Mouse (Mus musculus): ENCODE data around the gene Mrps7. TPM values are rescaled to one million over a fixed set of nuclear protein-coding genes. Genes with fewer than 3 reads are reported as not detected.

The Mrps7 gene
- 84.4 and 86.2 TPM in 2 replicates for polyA plus RNA-seq (2015; fragmentation: Nextera tagmentation; extraction: Ambion mirVana)

DNA sequence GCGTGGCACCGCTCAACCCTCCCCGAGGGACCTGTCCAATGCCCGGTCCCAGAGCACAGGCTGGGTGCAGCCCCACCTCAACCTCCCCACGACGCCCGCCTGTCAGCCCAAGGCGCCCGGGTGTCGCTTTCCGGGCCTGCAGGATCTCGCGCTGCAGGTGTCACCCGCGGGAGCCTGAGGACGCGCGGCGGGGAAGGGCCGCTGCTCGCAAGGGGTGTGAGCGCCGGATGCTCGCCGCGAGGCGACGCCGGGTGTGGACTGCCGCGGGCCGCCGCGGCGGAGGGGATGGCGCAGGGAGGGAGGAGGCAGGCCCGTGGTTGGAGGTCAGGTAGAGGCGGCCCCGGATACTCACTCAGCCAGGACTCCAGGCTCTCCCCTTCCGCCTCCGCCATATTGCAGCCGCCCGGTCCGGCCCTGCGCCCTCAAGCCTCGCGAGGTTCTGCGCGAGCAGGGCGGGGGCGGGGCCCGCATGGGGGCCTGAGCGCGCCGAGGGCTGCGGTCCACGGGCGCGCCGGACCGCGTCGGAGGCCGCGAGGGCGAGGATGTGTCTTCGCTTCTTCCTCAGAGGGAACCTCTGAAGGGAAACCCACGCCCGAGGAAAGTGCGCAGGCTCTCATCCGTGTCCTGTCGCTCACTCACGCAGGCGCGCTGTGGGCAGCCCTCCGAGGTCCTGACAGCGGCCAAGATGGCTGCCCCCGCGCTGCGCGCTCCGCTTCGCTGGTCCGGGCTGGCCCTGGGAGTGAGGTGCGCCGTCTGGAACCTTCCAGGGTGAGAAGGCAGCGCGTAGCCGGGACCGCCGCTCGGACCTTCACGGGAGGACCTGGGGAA, at the start of gene Mrps7, which contains the start of gene Gga3:
Mrps7 (plus strand) TSS at position 450 of the 828 bp plus-strand sequence.
Gga3 (minus strand) TSS at position 576 of the 828 bp plus-strand sequence.
- Histone ChIP-seq H3K9me3 (replicated peaks; ENCODE audit: control insufficient read depth, low read length) (no peaks in the 10 kb centered on the region), H3K4me1 (ENCODE audit: control insufficient read depth, insufficient read depth, low read length) (peaks cover 33% of the 10 kb centered on the region), H3K4me2 (ENCODE audit: low read depth, low read length) (peak within 1 kb of the TSS; percentile 93), H3K4me3 (ENCODE audit: low read length) (peak within 1 kb of the TSS; percentile 94), H3K27me3 (ENCODE audit: control insufficient read depth, insufficient read depth, low read length) (no peaks in the 10 kb centered on the region), H3K36me3 (ENCODE audit: control insufficient read depth, insufficient read depth) (peaks cover 18% of the 10 kb centered on the region), H3K27ac (ENCODE audit: low read length) (peak within 1 kb of the TSS; percentile 91), H3K9ac (ENCODE audit: low read length) (peak within 1 kb of the TSS; percentile 99)
- peak; percentile 95 for ATAC-seq (replicated peaks; ENCODE audit: extremely low read depth, insufficient read depth, low FRiP score)
- under 1% methylated on average over 69 of the region's 93 CpGs for WGBS

DNA sequence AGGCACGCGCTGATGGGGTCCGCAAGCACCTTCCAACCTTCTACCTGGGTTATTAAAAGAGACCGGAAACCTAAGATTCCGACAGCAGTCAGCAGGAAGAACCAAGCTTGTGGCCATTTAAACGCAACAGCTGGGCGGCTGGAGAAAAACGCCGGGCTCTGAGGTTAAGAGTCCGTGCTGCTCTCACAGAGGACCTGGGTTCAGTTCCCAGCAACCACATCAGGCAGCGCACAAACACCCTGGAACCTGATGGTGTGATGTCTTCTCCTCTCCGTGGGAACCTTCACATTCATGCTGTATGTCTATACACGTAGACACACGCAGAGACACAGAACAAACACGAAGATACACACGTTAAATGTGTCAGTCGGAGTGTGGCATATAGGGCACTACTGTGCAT, 48.0 kb upstream of the Mrps7 start:
- no peaks in the 10 kb centered on the region for H3K4me1 ChIP-seq (ENCODE audit: control insufficient read depth, insufficient read depth, low read length)
- no peaks in the 10 kb centered on the region for H3K9me3 ChIP-seq (replicated peaks; ENCODE audit: control insufficient read depth, low read length)
- no peaks in the 10 kb centered on the region for H3K27me3 ChIP-seq (ENCODE audit: control insufficient read depth, insufficient read depth, low read length)
- WGBS = 75% methylated on average over 17 of the region's 17 CpGs
- H3K36me3 ChIP-seq (ENCODE audit: control insufficient read depth, insufficient read depth) = no peaks in the 10 kb centered on the region
- no peak overlapping the region for H3K4me2 ChIP-seq (ENCODE audit: low read depth, low read length)
- H3K9ac ChIP-seq (ENCODE audit: low read length) = no peak overlapping the region
- no peak for ATAC-seq (replicated peaks; ENCODE audit: extremely low read depth, insufficient read depth, low FRiP score)
- no peak overlapping the region for H3K27ac ChIP-seq (ENCODE audit: low read length)
- H3K4me3 ChIP-seq (ENCODE audit: low read length) = no peak overlapping the region

DNA sequence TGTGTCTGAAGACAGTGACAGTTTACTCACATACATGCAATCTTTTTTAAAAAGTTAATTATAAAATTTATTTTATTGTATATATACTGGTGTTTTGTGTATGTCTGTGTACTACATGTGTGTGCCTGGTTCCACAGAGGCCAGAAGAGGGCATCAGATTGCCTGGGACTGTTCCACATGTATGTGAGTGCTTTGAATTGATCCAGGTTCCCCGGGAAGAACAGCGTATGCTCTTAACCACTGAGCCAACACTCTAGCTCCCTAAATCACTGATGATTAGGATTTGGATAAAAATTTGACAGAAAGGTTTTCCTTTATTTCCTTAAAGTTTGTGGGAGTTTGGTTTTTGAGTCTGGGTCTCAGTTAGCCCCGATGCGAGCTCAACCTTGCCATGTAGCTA, 40.3 kb upstream of the Mrps7 start:
- Histone ChIP-seq H3K27ac (ENCODE audit: low read length) (peak overlapping the region; percentile 84), H3K27me3 (ENCODE audit: control insufficient read depth, insufficient read depth, low read length) (no peaks in the 10 kb centered on the region), H3K9me3 (replicated peaks; ENCODE audit: control insufficient read depth, low read length) (no peaks in the 10 kb centered on the region), H3K4me3 (ENCODE audit: low read length) (peak overlapping the region; percentile 81), H3K9ac (ENCODE audit: low read length) (peak overlapping the region; percentile 78), H3K36me3 (ENCODE audit: control insufficient read depth, insufficient read depth) (peaks cover 16% of the 10 kb centered on the region), H3K4me1 (ENCODE audit: control insufficient read depth, insufficient read depth, low read length) (peaks cover 10% of the 10 kb centered on the region), H3K4me2 (ENCODE audit: low read depth, low read length) (peak overlapping the region; percentile 75)
- 38% methylated on average over 4 of the region's 4 CpGs for WGBS
- no peak for ATAC-seq (replicated peaks; ENCODE audit: extremely low read depth, insufficient read depth, low FRiP score)

DNA sequence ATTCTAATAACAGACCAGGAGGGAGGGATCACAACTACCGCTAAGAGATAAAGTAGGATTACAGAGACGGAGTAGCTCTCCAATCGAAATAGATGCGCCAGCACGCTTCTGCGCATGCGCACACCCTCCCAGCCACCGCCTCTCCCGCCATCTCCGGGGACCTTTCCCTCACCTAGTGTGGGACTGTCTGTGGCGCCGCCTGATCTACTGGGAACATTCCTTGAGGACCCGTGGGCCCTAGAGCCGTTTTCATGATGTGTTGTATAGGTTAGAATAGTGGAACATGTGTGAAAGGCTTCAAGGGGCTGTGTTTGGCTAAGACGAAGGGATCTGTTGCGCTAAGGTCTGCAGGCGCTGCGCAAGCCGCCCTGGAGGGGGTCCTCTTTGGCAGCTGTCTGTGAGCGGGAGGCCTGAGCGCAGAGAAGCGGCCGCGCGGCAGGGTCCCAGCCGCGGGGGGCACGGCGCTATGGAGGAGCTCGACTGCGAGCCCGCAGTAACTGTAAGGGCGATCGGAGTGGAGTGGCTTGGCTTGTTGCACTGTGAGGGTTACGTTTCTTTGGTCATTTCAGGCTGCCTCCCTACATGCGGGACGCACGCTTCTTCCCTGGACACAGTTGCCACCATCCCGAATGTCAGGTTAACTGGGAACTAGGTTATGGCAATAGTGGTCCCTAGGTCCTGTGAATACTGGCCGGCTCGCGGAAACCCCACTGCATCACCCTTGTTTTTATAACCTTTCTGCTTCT, 39.5 kb upstream of the Mrps7 start, which contains the start of gene Nup85:
Nup85 (plus strand) TSS at position 371 of the 746 bp plus-strand sequence.
- peak; percentile 88 for ATAC-seq (replicated peaks; ENCODE audit: extremely low read depth, insufficient read depth, low FRiP score)
- whole genome bisulfite sequencing = under 1% methylated on average over 42 of the region's 42 CpGs
- H3K27ac ChIP-seq (ENCODE audit: low read length) = peak within 1 kb of the TSS; percentile 84
- H3K4me2 ChIP-seq (ENCODE audit: low read depth, low read length) = peak within 1 kb of the TSS; percentile 75
- H3K9ac ChIP-seq (ENCODE audit: low read length) = peak within 1 kb of the TSS; percentile 78
- H3K4me1 ChIP-seq (ENCODE audit: control insufficient read depth, insufficient read depth, low read length) = peaks cover 10% of the 10 kb centered on the region
- no peaks in the 10 kb centered on the region for H3K9me3 ChIP-seq (replicated peaks; ENCODE audit: control insufficient read depth, low read length)
- peak within 1 kb of the TSS; percentile 81 for H3K4me3 ChIP-seq (ENCODE audit: low read length)
- peaks cover 23% of the 10 kb centered on the region for H3K36me3 ChIP-seq (ENCODE audit: control insufficient read depth, insufficient read depth)
- H3K27me3 ChIP-seq (ENCODE audit: control insufficient read depth, insufficient read depth, low read length) = no peaks in the 10 kb centered on the region

DNA sequence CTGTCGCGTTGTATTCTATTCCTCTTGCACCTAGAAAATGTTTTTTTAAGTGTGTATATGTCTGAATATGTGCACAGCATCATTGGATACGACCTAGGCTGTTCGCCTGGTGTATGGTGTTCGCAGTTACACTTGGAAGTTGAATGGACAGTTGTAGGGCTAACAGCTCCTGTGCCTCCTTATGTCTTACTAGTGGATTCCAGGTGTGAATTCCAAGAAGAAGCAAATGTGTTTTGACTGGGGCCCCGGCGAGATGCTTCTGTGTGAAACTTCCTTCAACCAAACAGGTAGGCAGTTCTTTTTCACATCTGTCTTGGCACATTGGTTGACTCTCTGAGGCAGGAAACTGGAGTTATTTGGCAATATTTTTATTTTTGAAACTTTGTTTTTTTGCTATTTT, 38.8 kb upstream of the Mrps7 start:
- H3K4me3 ChIP-seq (ENCODE audit: low read length) = peak overlapping the region; percentile 81
- no peaks in the 10 kb centered on the region for H3K27me3 ChIP-seq (ENCODE audit: control insufficient read depth, insufficient read depth, low read length)
- 19% methylated on average over 7 of the region's 7 CpGs for WGBS
- H3K27ac ChIP-seq (ENCODE audit: low read length) = no peak overlapping the region
- ATAC-seq (replicated peaks; ENCODE audit: extremely low read depth, insufficient read depth, low FRiP score) = no peak
- H3K4me1 ChIP-seq (ENCODE audit: control insufficient read depth, insufficient read depth, low read length) = peaks cover 10% of the 10 kb centered on the region
- peak overlapping the region; percentile 75 for H3K4me2 ChIP-seq (ENCODE audit: low read depth, low read length)
- peaks cover 30% of the 10 kb centered on the region for H3K36me3 ChIP-seq (ENCODE audit: control insufficient read depth, insufficient read depth)
- peak overlapping the region; percentile 78 for H3K9ac ChIP-seq (ENCODE audit: low read length)
- H3K9me3 ChIP-seq (replicated peaks; ENCODE audit: control insufficient read depth, low read length) = no peaks in the 10 kb centered on the region

DNA sequence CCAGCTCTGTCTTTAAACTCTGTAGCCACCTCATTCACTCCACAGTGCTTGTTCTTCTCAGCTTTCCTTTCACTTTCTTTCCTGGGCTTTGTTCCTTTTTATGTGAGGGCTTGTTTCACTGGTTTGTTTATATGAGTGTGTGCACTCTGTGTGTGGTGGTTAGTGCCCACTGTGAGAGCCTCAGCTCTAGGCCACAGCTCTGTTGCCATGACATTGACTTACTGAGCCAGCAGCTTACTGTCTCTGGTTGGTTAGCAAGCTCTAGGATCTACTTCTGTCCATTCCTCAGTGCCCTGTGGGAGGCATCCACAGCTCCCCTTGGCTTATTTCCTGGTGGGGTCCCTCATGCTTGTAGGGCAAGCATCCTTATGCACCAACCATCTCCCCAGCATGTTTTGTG, 24.6 kb upstream of the Mrps7 start:
- Histone ChIP-seq H3K4me1 (ENCODE audit: control insufficient read depth, insufficient read depth, low read length) (no peaks in the 10 kb centered on the region), H3K27me3 (ENCODE audit: control insufficient read depth, insufficient read depth, low read length) (no peaks in the 10 kb centered on the region), H3K4me2 (ENCODE audit: low read depth, low read length) (no peak overlapping the region), H3K9me3 (replicated peaks; ENCODE audit: control insufficient read depth, low read length) (no peaks in the 10 kb centered on the region), H3K36me3 (ENCODE audit: control insufficient read depth, insufficient read depth) (peaks cover 41% of the 10 kb centered on the region), H3K9ac (ENCODE audit: low read length) (no peak overlapping the region), H3K4me3 (ENCODE audit: low read length) (no peak overlapping the region), H3K27ac (ENCODE audit: low read length) (no peak overlapping the region)
- no peak for ATAC-seq (replicated peaks; ENCODE audit: extremely low read depth, insufficient read depth, low FRiP score)

DNA sequence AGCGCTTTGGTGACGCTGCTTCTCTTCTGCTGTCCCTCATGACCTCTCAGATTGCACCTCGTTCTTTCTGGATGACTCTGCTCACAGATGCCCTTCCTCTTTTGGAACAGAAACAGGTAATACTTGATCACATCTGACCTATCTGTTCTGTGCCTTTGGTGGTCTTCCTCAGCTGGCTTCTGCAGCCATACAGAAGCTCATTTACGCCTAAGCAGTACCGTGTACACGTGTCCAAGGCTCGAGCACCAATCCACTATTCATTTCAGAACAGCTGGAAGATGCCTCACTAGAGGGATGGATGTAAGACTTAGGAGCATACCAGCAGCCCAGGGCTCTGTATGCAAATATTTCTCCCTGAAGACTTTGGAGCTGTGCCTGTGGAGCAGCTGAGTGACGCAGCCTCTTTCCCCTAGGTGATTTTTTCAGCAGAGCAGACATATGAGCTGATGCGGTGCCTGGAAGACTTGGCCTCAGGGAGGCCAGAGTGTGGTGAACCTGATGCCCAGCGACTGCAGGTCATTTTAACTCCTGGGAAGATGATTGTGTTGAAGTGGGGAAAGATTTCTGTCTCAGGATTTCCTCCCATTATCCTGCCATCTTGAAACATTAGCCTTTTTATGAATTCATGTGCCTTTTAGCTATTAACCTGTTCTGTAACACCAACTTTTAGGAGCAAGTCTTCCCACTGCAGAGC, 20.7 kb upstream of the Mrps7 start:
- ATAC-seq (replicated peaks; ENCODE audit: extremely low read depth, insufficient read depth, low FRiP score) = 0 out of 2 replicates have a peak, but pooled peaks have one; percentile 14
- Histone ChIP-seq H3K4me3 (ENCODE audit: low read length) (no peak overlapping the region), H3K36me3 (ENCODE audit: control insufficient read depth, insufficient read depth) (peaks cover 75% of the 10 kb centered on the region), H3K4me1 (ENCODE audit: control insufficient read depth, insufficient read depth, low read length) (no peaks in the 10 kb centered on the region), H3K9ac (ENCODE audit: low read length) (no peak overlapping the region), H3K9me3 (replicated peaks; ENCODE audit: control insufficient read depth, low read length) (no peaks in the 10 kb centered on the region), H3K27me3 (ENCODE audit: control insufficient read depth, insufficient read depth, low read length) (no peaks in the 10 kb centered on the region), H3K27ac (ENCODE audit: low read length) (no peak overlapping the region; the same call in 1 of the 2 replicates), H3K4me2 (ENCODE audit: low read depth, low read length) (no peak overlapping the region)
- WGBS = 79% methylated on average over 10 of the region's 10 CpGs

DNA sequence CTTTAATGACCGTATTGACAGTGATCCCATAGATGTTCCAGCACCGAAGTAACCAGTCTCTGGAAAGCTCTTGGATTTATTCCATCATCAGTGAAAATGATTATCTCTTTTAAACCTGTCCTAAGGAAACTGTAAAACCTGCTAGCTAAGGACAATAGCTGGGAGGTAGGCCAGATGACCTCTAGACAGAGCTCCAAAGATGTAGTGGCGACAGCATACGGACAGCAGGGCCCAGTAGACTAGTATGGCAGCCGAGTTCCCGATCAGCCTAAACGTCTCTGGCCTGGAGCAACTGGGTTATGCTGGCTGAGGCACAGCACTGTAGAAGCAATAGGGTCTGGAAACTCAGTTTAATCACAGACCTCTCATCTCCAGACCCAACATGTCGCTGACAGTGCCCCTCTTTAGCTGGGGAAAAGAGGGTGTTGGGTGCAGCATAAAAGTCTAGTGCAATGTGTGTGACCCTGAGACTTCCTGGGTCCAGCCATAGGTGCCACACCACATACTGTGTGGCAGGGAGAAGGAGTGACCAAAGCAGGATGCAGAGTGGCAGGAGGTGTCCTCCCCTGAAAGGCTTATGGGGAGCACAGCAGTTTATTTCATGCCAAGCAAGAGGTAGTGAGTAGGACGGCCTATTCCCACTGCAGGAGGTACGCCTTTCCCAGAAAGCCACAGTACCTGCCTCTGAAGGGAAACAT, 19.2 kb upstream of the Mrps7 start:
- H3K27ac ChIP-seq (ENCODE audit: low read length) = no peak overlapping the region

More for the DNA sequence above, 19.2 kb upstream of the Mrps7 start:
- no peaks in the 10 kb centered on the region for H3K4me1 ChIP-seq (ENCODE audit: control insufficient read depth, insufficient read depth, low read length)
- H3K9me3 ChIP-seq (replicated peaks; ENCODE audit: control insufficient read depth, low read length) = no peaks in the 10 kb centered on the region
- no peak for ATAC-seq (replicated peaks; ENCODE audit: extremely low read depth, insufficient read depth, low FRiP score)
- no peak overlapping the region for H3K9ac ChIP-seq (ENCODE audit: low read length)
- no peak overlapping the region for H3K4me2 ChIP-seq (ENCODE audit: low read depth, low read length)
- H3K4me3 ChIP-seq (ENCODE audit: low read length) = no peak overlapping the region
- 82% methylated on average over 10 of the region's 10 CpGs for whole genome bisulfite sequencing
- no peaks in the 10 kb centered on the region for H3K27me3 ChIP-seq (ENCODE audit: control insufficient read depth, insufficient read depth, low read length)
- H3K36me3 ChIP-seq (ENCODE audit: control insufficient read depth, insufficient read depth) = peaks cover 82% of the 10 kb centered on the region

Data from heart, embryonic 16.5 days (tissue).